Mouse (Mus musculus) left cerebral cortex, adult 2 months (tissue): ENCODE measurements around the gene Sox5. TPM values are rescaled to one million over a fixed set of nuclear protein-coding genes. Genes with fewer than 3 reads are reported as not detected.

Experiments
- DNase-seq, 2 experiments: peaks; one replicate each; pipeline ENCODE4 v3.0.0; 2021 to 2022; ENCODE audit warnings: low spot score in 2 of 2, mixed read lengths in 1 of 2; ENCODE audit errors: extremely low spot score in 1 of 2
- H3K27ac ChIP-seq: fragments of 200-600 bp; 2 replicates; pipeline ENCODE4 v1.8.1; 2022
- H3K4me3 ChIP-seq: fragments of 200-600 bp; 2 replicates; pipeline ENCODE4 v1.8.1; 2022
- CTCF ChIP-seq: fragments of 200-600 bp; IDR thresholded peaks from 2 replicates; pipeline ENCODE4 v1.8.1; 2022; ENCODE audit warnings: antibody characterized with exemption, mild to moderate bottlenecking, moderate library complexity
- intact Hi-C: fragments of 180-260 bp; cut with DNase I; formaldehyde crosslinking; loops from one replicate; pipeline ENCODE4 v1.15.1; 2025
- total RNA-seq, 2 experiments: library from RNA; stranded (reverse); gene quantifications; 2 replicates each; pipeline ENCODE4 v1.2.3; 2021

Sox5 gene
- total RNA-seq, 2 experiments from 2014 or later = 61.5 to 63.3 TPM

GRCm38 (mm10) chr6:144320327-144320726, 461.4 kb downstream of the Sox5 start:
- Histone ChIP-seq H3K4me3 (no peak overlapping the region), H3K27ac (no peak overlapping the region)
- no peak for TF ChIP-seq CTCF
- intact Hi-C loops = no loop called here
- DNase-seq = no peak

- Histone ChIP-seq H3K4me3 (no peak overlapping the region), H3K27ac (no peak overlapping the region)
- no peak for DNase-seq
- no peak for TF ChIP-seq CTCF
- intact Hi-C loops = no loop called here
These were observed 462.1 kb downstream of the Sox5 start for GRCm38 (mm10) chr6:144319717-144320116.

- DNase-seq = no peak
- H3K27ac ChIP-seq = no peak overlapping the region
- intact Hi-C loops = no loop called here
- TF ChIP-seq CTCF = no peak
- no peak overlapping the region for H3K4me3 ChIP-seq
These were observed 468.7 kb downstream of the Sox5 start for GRCm38 (mm10) chr6:144312781-144313754.

- no peak overlapping the region for H3K27ac ChIP-seq
- intact Hi-C loops = no loop called here
- H3K4me3 ChIP-seq = no peak overlapping the region
- TF ChIP-seq CTCF = no peak
- DNase-seq = no peak
These were observed 469.4 kb downstream of the Sox5 start for GRCm38 (mm10) chr6:144312282-144312780.

GRCm38 (mm10) chr6:144311754-144312153, 470.0 kb downstream of the Sox5 start:
- H3K27ac ChIP-seq = no peak overlapping the region
- intact Hi-C loops = no loop called here
- TF ChIP-seq CTCF = no peak
- no peak overlapping the region for H3K4me3 ChIP-seq
- no peak for DNase-seq

GRCm38 (mm10) chr6:144309171-144309570, 472.6 kb downstream of the Sox5 start:
- no peak for TF ChIP-seq CTCF
- intact Hi-C loops = no loop called here
- no peak overlapping the region for H3K4me3 ChIP-seq
- DNase-seq = no peak
- H3K27ac ChIP-seq = no peak overlapping the region

- no peak overlapping the region for H3K4me3 ChIP-seq
- DNase-seq = no peak
- no peak for TF ChIP-seq CTCF
- intact Hi-C loops = no loop called here
- no peak overlapping the region for H3K27ac ChIP-seq
These were observed 474.1 kb downstream of the Sox5 start for GRCm38 (mm10) chr6:144307551-144308149.

- Histone ChIP-seq H3K27ac (no peak overlapping the region), H3K4me3 (no peak overlapping the region)
- no peak for TF ChIP-seq CTCF
- DNase-seq = no peak
- intact Hi-C loops = no loop called here
These were observed 479.0 kb downstream of the Sox5 start for GRCm38 (mm10) chr6:144302823-144303222.

GRCm38 (mm10) chr6:144301082-144301481, 480.7 kb downstream of the Sox5 start:
- intact Hi-C loops = no loop called here

GRCm38 (mm10) chr6:144299503-144299858, 482.3 kb downstream of the Sox5 start:
- Histone ChIP-seq H3K27ac (no peak overlapping the region), H3K4me3 (no peak overlapping the region)
- no peak for DNase-seq
- TF ChIP-seq CTCF = no peak
- intact Hi-C loops = no loop called here

More at GRCm38 (mm10) chr6:144301082-144301481, 480.7 kb downstream of the Sox5 start:
- Histone ChIP-seq H3K27ac (no peak overlapping the region), H3K4me3 (no peak overlapping the region)
- DNase-seq = no peak
- no peak for TF ChIP-seq CTCF

- TF ChIP-seq CTCF = no peak
These were observed 482.9 kb downstream of the Sox5 start for GRCm38 (mm10) chr6:144298641-144299502.

More at GRCm38 (mm10) chr6:144298641-144299502, 482.9 kb downstream of the Sox5 start:
- no peak for DNase-seq
- intact Hi-C loops = no loop called here
- no peak overlapping the region for H3K27ac ChIP-seq
- H3K4me3 ChIP-seq = no peak overlapping the region
